Mouse (Mus musculus) heart, postnatal 14 days (tissue): ENCODE results near the gene B3gnt9. TPM values are rescaled to one million over a fixed set of nuclear protein-coding genes. Genes with fewer than 3 reads are reported as not detected.
A peak's percentile ranks its signal among the peaks of the same experiment; 100 is the strongest.

Experiments used
- DNase-seq, 2 experiments: peaks; one replicate each; pipeline ENCODE4 v3.0.0; 2021 to 2022
- intact Hi-C: fragments of 180-260 bp; cut with DNase I; formaldehyde crosslinking; loops from one replicate; pipeline ENCODE4 v1.15.1; 2025
- total RNA-seq, 2 experiments: library from RNA; stranded (reverse); gene quantifications; 2 replicates each; pipeline ENCODE4 v1.2.3; 2021

B3gnt9 gene
- total RNA-seq, 2 experiments from 2014 or later: 5.1 to 5.6 TPM

DNA sequence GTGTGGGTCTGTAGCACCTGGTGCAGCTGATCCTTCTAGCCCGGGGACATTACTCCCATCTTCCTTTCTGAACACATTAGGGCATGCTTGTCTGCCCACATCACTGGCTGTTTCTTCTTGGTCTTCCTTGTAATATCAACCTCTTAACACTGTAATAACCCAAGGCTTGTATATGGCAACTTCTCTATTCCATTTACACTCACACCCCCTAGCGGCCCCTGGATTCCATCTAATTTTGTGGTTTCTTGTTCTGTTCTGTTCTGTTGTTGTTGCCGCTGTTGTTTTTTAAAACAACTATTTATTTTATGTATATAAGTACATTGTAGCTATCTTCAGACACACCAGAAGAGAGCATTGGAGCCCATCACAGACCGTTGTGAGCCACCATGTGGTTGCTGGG lies 32.0 kb upstream of the B3gnt9 start:
- intact Hi-C loops: loop anchor here (5.0 kb wide), 1 partner anchor 35 kb away; no protein-coding TSS in a partner anchor
- no peak for DNase-seq

DNA sequence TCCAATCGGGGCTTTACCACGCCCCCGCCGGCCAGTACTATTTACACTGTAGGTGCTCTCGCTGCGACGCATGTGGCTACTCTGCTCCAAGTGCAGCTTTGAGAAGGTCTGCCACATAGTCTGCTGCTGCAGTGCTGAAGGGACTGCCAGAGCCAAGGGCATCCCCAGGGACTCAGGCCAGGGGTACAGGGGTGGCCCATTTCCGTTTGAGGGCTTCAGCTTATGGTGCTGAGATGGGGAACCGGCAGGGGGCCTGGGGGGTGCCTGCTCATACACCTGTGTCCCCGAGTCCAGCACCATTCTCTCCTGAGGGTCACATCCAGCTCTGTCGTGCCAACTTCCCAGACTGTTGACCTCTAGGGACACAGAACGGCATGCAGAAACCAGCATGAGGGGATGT lies 30.6 kb upstream of the B3gnt9 start:
- intact Hi-C loops: loop anchor here (5.0 kb wide), 1 partner anchor 33 kb away; no protein-coding TSS in a partner anchor
- no peak for DNase-seq

DNA sequence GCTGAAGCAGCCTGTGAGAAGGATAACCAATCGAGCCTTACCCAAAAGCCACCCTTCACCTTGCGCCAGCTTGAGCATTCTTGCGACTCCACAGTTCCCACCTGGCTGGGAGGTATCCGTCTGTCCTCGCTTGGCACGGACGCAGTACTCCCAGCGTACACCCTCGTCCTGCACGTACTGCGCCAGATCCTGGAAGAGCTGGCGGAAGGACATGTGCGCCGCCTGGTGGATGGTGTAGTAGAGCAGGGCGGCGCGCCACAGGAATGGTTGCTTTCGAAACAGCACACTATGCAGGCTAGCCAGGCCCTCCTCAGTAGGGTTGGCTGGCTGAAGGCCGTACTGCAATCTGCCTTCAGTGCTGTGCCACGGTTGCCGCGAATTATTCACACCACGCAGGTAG lies 28.1 kb upstream of the B3gnt9 start:
- peak; percentile 70 to 71 for DNase-seq
- intact Hi-C loops: no loop called here

DNA sequence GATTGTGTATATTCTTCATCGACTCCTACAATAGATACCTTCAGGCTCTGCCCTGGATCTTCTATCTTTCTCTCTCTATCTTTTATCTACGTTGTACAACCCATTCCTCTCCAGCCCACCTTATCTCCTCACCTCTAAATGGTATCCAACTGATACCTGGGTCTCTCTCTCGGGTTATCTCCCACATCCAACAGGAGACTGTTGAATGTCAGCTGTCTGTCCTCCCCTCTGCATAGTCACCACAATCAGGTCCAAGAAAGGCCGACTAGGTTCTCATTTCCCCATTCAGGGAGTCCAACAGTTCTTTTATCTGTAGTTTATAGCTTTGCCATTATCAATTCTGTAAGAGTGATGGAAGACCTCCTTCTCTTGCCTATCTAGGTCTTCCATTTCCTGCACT lies 27.3 kb upstream of the B3gnt9 start:
- intact Hi-C loops: no loop called here
- no peak for DNase-seq

DNA sequence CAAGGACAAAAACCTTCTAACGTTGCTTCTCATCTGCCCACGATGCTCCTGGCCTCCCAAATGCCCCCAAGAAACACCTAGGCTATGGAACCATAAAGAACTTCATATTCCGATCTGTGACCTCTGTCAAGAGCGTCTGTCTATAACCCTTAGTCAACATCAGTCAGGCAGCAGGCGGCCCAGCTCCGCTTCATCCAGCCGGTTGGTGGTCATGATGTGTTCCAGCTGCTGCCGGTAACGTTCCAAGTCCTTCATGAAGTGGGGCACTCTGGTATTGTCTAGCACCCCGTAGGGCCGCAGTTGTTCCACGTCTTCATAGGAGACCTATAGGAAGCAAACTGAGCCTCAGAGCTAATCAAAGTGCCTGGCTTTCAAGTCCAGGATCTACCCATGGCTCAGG lies 26.9 kb upstream of the B3gnt9 start:
- intact Hi-C loops: no loop called here
- DNase-seq: no peak

DNA sequence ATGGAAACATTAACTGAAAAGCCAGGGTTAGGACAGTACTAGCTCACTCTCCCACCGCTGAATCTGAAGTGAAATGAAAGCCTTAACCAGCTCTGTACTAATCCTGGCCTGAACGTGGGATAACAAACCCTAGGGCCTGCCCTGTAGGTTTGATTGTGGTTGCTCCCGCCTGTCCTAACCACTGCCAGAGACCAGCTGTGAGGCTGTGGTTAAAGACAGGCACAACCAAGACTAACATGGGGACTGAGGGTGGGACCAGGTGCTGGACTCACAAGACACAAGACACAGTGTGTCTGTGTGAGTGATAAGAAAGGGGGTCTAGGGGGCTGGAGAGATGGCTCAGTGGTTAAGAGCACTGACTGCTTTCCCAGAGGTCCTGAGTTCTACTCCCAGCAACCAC lies 25.6 kb upstream of the B3gnt9 start:
- no peak for DNase-seq
- intact Hi-C loops: no loop called here

DNA sequence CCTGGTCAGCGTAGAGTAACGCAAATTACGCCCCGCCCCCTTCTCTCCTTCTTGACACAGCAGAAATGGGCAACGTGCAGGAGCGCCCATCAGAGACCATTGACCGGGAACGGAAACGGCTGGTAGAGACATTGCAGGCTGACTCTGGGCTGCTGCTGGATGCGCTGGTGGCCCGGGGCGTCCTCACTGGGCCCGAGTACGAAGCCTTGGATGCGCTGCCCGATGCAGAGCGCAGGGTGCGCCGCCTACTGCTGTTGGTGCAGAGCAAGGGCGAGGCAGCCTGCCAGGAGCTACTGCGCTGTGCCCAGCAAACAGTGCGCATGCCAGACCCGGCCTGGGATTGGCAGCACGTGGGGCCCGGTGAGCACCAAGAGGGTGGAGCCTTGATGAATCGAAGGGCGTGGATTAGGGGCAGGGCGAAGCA lies 24.0 kb upstream of the B3gnt9 start:
- DNase-seq: peak; percentile 80 to 87
- intact Hi-C loops: no loop called here

DNA sequence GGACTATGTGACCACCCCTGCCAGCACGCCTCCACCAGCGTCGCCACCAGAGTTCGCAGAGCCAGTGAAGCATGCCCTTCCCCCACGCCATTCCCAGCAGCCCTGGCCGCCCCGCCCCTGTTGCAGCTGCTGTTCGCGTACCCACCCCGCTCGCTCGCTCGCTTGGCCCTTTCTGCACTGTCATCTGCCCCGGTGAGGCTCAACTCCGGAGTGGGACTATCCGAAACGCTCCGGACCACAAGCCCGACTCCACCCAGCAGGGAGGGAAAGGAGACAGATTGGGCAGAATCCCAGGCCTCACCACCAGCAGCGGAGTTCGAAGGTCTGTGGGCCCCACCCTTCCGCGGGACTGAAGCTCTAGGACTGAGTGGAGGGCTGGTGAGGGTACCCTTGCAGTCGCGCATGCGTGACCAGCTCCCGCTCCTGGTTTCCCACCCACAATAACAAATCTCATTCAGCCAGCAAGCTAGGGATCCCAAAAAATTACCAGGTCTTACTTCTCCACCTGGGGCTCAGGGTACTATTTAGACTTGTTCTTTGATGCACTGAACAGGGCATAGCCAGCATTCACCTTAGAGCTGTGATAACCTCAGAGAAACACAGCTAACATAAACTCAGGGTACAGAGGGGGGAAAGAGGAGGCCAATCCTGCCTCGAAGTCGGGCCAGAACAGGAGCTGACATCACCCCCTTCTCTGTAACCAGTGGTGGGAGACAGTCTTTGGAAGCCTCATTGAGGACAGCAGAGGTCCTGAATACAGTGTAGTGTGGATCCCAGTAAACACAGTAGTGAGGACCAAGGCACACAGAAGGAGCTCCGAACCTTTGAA lies 21.6 kb upstream of the B3gnt9 start:
- DNase-seq: peak; percentile 66 to 73
- intact Hi-C loops: no loop called here

DNA sequence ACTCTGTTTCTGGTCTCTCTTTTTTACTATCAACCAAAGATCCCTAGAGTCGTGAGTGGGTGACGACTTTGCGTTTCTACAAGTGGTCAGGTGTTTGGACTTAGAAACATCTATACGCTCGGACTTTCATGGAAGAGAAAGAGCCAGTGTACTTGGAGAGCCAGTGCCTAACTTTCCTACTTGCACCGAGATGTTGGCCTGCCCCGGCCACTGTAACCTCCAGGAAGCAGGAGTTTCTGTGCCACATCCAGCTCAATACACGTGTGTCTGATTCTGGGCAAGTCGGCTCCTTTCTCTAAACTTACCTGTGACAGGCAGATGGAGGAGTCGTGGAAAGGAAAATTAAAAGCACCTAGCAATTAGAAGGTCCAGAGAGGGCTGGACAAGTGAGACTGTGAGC lies 20.9 kb upstream of the B3gnt9 start, which contains the start of gene Nol3:
TSS of gene Nol3 (plus strand) at position 301 of the 400 bp plus-strand sequence.
- no peak for DNase-seq
- intact Hi-C loops: no loop called here

DNA sequence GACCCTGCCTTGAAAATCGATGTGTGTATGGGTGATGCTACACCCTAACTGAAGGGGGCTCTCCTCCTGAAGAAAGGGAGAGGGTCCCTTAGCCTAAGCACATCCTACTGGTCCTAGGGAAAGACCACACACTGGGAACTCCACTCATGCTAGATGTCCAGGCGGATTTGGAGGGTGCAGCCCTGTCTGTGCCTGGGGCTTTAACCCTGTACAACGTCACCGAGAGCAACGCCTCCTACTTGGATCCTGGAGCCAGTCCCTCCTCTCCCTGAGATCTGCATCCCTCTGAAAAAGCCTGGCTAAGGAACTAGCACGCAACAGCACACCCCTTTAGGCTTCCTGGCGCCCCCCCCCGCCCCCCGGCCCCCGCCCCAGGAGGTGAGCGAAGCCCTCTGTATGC lies 20.4 kb upstream of the B3gnt9 start:
- intact Hi-C loops: no loop called here
- DNase-seq: no peak

DNA sequence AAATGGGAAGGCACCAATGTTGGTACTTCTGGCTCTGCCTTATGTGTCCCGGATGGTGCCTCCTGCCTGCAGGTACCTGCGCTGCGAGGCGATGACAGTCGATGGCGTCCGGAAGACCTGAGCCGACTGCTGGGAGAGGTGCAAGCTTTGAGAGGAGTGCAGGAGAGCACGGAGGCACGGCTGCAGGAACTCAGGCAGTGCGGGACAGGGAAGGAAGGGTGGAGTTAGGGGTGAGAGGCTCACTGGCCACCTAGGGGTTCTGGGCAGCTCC lies 15.9 kb upstream of the B3gnt9 start:
- intact Hi-C loops: no loop called here
- DNase-seq: no peak

DNA sequence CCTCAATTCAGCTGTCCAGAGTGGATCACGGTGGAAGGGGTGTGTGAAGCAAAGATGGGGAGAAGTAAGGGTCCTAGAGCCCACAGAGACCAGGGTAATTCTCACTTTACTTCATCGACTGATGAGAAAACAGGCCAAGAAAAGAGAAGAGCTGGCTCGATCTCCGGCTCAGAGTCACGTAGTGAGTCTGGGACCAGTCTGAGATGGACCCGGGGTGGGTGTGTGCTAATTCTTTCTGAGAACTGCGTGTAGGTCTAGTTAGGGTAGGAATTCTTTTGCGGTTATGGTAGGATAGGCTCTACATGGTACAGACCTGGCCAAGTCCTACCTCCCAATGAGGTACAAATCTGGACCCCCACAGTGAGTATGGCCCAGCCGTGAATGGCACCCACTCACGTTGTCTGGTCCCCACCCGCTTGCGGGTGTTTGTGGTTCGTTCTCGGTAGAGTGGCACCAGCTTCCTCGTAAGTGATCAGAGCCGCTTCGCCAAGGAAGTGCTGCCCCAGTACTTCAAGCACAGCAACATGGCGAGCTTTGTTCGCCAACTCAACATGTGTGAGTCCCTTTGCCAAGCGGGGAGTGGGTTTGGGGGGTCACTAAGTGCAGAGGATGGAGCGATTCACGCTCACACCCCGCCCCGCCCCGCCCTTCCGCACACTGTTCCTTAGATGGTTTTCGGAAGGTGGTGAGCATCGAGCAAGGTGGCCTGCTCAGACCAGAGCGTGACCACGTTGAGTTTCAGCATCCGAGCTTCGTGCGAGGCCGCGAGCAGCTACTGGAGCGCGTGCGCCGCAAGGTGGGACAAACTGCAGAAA lies 15.4 kb upstream of the B3gnt9 start:
- intact Hi-C loops: no loop called here
- DNase-seq: no peak

DNA sequence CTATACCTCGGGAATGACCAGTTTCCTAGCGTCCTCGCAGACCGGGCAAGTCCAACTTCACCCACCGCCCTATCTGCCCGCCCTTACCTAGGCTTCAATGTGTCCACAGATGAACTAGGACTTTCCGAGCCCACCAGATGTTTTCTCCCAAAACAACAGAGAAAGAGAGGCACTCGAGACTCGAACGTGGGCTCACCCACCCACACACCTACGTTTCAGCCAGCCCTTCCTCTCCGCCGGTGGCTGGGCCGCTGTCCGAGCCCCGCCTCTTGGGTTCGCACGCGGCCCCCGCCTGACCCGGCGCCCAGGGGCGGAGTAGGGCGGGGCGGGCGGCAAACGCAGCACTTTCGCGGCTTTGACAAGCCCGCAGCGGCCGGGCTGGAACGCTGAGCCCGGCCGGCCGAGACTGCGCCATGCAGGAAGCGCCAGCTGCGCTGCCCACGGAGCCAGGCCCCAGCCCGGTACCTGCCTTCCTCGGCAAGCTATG lies 14.6 kb upstream of the B3gnt9 start, which contains the start of gene Hsf4:
TSS of gene Hsf4 (plus strand) at position 341 of the 487 bp plus-strand sequence.
- intact Hi-C loops: no loop called here
- DNase-seq: peak; percentile 77 to 79

DNA sequence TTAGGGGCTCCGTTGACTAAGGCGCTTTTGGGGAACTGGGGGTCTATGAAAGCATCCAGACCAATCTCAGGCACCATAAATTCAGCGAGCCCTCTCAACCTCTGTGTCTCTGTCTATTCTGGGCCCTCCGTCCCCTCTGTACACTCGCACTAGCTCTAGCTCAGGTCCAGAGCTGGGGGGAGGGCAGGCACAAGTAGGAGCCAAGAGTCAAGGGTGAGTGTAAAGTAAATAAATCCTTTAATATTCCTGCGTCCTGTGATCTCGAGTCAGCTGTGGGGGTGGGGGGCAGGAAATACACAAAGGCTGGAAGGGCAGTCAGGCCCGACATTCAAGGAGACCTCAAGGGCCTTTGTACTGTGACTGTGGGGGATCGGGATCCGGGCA lies 14.1 kb upstream of the B3gnt9 start:
- no peak for DNase-seq
- intact Hi-C loops: no loop called here

DNA sequence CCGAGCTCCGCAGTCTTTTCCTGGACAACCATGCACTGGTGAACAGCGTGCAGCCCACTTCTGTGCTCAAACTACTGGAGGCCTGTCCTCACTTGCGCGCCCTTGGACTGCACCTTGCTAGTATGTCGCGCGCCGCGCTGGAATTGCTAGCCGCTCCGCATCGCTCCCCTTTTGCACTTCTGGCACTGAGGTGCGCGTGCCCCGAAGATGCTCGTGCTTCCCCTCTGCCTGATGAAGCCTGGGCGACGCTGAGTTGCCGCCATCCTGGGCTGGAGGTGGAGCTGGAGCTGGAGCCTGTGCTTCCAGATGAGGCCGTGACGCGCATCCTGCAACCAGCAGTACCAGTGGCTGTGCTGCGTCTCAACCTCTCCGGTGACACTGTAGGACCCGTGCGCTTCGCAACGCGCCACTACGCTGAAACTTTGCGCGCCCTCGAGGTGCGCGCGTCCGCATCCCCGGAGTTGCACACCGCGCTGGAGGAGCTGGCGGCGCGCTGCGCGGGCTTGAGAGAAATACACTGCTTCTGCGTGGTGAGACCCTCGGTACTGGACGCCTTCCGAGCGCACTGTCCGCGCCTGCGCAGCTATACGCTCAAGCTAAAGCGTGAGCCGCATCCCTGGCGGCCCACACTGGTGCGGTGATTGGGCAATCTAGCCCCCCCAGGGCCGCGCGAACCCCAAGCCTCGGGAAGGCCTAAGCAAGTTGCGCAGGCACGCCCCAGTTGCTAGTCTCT lies 13.6 kb upstream of the B3gnt9 start:
- DNase-seq: no peak
- intact Hi-C loops: no loop called here

DNA sequence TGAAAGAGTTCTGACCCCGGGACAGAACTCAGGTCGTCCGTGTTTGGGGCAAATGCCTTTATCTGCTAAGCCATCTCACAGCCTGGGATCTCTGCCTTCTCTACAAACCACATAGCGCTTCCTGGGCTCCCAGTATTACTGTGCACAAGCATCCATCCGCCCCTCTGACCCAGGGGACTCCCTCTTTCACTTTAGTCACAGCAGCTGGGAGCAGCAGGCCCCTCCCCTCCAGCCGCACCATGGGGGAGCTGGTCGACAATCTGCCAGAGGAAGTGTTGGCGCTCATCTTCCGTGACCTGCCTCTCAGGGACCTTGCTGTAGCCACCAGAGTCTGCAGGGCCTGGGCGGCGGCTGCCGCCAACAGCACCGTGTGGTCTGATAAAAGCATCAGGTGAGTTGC lies 11.8 kb upstream of the B3gnt9 start:
- intact Hi-C loops: no loop called here
- no peak for DNase-seq

DNA sequence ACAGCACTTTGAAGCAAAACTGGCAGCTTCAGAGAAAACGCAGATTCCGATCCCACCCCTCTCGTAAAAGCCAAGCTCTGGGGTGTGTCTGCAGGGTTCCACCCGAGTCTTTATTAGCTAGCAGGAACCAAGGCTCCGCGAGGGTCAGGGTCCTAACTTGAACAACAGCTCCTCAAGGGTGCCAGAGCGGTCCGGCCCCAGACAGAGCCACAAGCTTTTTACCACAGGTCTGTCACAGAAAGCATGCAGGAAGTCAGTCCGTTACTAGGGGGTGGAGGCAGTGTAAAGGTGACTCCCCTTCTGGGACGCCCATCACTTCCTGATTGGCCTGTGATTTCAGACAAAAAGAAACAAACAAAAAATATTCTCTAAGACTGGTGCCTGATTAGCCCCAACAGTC lies 10.2 kb upstream of the B3gnt9 start:
- no peak for DNase-seq
- intact Hi-C loops: no loop called here

DNA sequence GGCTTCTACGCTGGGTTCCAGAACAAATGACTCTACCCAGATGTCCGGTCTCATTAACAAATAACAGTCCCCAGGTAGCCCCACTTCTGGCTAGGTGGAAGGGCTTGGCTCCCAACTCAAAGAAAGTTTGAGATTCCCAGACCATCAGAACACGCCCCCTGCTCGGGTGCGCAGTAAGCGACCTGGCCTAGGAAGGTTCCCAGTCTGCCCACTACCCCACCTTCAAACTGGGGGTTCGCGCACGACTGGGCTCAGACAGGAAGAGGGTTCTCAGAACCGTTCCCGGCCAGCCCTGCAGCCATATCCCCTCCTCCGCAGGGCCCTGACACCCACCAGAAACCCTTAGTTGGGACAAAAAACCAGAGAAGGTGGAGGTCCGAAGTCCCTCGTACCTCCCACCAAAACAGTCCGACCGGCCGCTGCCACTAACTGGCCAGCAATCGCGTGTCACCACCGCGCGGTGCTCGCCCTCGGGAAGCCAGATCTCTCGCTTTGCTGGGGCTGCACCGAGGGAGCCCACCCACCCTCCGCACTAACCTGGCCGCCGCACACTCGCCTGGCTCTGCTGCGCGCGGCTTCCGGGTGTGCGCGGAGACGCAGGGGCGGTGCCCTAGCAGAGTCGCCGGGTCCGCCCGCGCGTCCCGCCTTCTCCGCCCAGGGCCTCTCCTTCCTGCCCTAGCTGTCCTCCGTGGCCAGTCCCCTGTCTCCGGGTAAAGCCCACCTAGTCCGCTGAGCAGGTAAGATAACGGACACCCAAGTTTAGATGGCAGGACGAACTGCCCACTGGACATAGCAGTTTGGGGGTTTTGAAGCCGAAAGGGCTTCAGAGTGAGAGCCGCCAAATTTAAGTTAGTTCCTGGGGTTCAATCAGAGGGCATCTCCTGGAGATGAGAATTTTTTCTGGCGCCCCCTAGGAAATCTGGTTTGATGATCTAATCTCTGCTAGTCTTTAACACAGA lies 9.3 kb upstream of the B3gnt9 start, which contains the start of the genes Tradd and Fbxl8:
TSS of gene Tradd (minus strand) at position 586 of the 959 bp plus-strand sequence.
TSS of gene Fbxl8 (plus strand) at position 625 of the 959 bp plus-strand sequence.
- peak; percentile 83 to 84 for DNase-seq
- intact Hi-C loops: loop anchor here (5.0 kb wide), 1 partner anchor 127 kb away; no protein-coding TSS in a partner anchor

DNA sequence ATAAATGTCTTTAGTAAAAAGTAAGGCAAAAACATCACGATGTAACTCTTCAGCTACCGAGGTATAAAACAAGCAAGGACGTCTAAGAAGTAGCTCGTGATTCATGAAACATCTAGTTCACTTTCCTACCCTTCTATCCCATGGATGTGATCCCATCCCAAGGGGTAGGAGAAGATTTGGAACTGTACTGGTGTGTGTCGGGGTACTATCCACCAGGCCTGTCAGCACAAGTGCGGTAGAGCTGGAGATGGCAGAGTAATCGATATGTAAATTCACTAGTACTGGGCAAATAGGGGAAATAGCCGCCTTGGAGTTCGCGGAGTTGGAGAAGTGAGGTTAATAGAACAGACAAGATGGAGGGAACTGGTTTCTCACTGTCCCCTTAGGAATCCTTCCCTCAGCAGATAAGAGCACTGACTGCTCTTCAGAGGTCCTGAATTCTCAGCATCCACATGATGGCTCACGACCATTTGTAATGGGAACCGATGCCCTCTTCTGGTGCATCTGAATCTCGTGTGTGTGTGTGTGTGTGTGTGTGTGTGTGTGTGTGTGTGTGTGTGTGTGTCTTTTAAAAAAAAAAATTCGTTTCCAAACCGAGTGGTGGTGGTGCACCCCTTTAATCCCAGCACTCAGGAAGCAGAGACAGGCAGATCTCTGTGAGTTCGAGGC lies 8.4 kb upstream of the B3gnt9 start:
- no peak for DNase-seq
- intact Hi-C loops: loop anchor here (5.0 kb wide), 1 partner anchor 126 kb away; no protein-coding TSS in a partner anchor
